Mouse (Mus musculus) liver, adult 10 weeks (tissue): ENCODE data around the gene Gm5622. TPM values are rescaled to one million over a fixed set of nuclear protein-coding genes. Genes with fewer than 3 reads are reported as not detected.

Experiments
- polyA plus RNA-seq: library from polyadenylated mRNA; stranded (reverse); fragments of 350-450 nt; fragmentation: Illumina TruSeq; extraction: RNeasy Lipid Tissue Mini Kit (QIAGEN cat#74804); gene quantifications from one replicate; pipeline ENCODE4 v1.2.3, GENCODE M21; 2014; ENCODE audit warnings: low read depth, low replicate concordance

Gm5622 gene
- not detected for polyA plus RNA-seq

DNA sequence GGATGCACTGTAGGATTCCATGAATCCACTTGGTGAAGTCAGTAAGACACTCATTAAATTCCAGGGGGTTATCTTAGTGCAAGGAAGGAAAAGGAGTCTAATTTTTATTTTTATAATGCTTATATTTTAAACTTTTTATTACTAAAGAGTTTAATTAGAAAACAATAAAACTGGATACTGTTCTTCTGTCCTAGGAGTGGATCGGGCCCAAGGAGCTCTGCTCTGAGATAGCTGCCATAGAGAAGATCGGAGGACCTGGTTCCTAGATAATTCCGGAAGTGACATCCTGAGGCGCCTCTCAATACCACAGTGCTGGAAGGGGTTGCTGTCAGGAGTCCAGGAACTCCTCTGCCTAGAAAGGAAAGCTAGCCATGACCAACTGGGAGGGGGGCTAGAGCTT, at the start of gene Gm5622:
Gm5622 (plus strand) TSS at position 301 of the 400 bp plus-strand sequence.

DNA sequence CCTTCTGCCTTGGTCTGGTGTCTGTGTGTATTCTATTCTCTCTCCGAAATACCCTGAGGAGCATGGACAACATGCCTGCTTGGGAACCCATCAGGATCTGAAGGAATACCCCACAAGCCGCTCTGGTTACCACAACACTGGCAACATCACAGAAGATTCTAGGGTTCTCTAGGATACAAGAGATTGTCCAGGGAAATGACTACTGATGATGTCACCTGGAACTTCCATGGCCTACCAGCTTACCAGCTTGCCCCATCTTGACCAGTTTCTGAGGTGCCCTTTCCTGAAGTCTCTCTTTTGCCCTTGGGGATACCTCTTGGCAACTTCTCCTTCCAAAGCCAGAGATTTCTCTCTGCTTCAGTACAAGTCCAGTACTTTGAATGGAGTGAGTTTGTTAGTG, 21.4 kb downstream of the Gm5622 start, which contains the start of gene Gm17175:
Gm17175 (minus strand) TSS at position 101 of the 400 bp plus-strand sequence.

DNA sequence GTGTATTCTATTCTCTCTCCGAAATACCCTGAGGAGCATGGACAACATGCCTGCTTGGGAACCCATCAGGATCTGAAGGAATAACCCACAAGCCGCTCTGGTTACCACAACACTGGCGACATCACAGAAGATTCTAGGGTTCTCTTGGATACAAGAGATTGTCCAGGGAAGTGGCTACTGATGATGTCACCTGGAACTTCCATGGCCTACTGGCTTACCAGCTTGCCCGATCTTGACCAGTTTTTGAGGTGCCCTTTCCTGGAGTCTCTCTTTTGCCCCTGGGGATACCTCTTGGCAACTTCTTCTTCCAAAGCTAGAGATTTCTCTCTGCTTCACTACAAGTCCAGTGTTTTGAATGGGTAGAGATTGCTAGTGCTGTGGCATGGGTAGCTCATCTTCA, 39.4 kb downstream of the Gm5622 start, which contains the start of gene Gm17174:
Gm17174 (minus strand) TSS at position 101 of the 400 bp plus-strand sequence.

GRCm38 (mm10) chr14:51611210-51611609, 58.6 kb downstream of the Gm5622 start, which contains the start of gene Gm17078:
Gene Gm17078 (minus strand): TSS chr14:51611310.

DNA sequence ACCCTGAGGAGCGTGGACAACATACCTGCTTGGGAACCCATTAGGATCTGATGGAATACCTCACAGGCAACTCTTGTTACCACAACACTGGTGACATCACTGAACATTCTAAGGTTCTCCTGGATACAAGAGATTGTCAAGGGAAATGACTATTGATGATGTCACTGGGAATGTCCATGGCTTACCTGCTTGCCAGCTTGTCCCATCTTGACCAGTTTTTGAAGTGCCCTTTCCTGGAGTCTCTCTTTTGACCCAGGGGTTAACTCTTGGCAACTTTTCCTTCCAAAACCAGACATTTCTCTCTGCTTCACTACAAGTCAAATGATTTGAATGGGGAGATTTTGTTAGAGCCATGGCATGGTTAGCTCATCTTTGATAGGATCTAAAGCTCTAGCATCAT, 83.0 kb downstream of the Gm5622 start, which contains the start of gene Gm4181:
Gm4181 (minus strand) TSS at position 101 of the 400 bp plus-strand sequence.

DNA sequence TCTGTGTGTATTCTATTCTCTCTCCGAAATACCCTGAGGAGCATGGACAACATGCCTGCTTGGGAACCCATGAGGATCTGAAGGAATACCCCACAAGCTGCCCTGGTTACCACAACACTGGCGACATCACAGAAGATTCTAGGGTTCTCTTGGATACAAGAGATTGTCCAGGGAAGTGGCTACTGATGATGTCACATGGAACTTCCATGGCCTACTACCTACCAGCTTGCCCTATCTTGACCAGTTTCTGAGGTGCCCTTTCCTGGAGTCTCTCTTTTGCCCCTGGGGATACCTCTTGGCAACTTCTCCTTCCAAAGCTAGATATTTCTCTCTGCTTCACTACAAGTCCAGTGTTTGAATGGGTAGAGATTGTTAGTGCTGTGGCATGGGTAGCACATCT, 142.8 kb downstream of the Gm5622 start, which contains the start of gene Gm17079:
Gm17079 (minus strand) TSS at position 101 of the 400 bp plus-strand sequence.

Other genes with a start within 250 kb of the Gm5622 start
- gene Gm7247, start 191.0 kb upstream of the Gm5622 start, polyA plus RNA-seq, result not detected
- gene Vmn2r88, start 142.0 kb upstream of the Gm5622 start, polyA plus RNA-seq, result not detected
- not detected for gene Vmn2r89, start 100.9 kb upstream of the Gm5622 start, polyA plus RNA-seq
- gene Gm17175, start 21.3 kb downstream of the Gm5622 start, polyA plus RNA-seq, result not detected
- gene Gm17174, start 39.3 kb downstream of the Gm5622 start, polyA plus RNA-seq, result not detected
- not detected for gene Gm17078, start 58.5 kb downstream of the Gm5622 start, polyA plus RNA-seq
- gene Gm4181, start 82.9 kb downstream of the Gm5622 start, polyA plus RNA-seq, result not detected
- gene Gm17079, start 142.7 kb downstream of the Gm5622 start, polyA plus RNA-seq, result not detected
- not detected for gene Gm5800, start 164.4 kb downstream of the Gm5622 start, polyA plus RNA-seq
- not detected for gene Ang4, start 220.8 kb downstream of the Gm5622 start, polyA plus RNA-seq
- not detected for gene AY358078, start 247.3 kb downstream of the Gm5622 start, polyA plus RNA-seq